Mouse (Mus musculus) ES-E14 (cell line): ENCODE measurements around the gene Sec23b.

Source experiments
- CHD2 ChIP-seq: IDR thresholded peaks from 2 replicates; pipeline ENCODE4 v1.6.1; 2014; ENCODE audit warnings: mild to moderate bottlenecking, low read depth, low read length, inconsistent platforms
- HCFC1 ChIP-seq: IDR thresholded peaks from 2 replicates; pipeline ENCODE4 v1.6.1; 2012; ENCODE audit warnings: low read length, inconsistent platforms, borderline replicate concordance; ENCODE audit not compliant: insufficient read depth
- MAFK ChIP-seq: IDR thresholded peaks from 2 replicates; pipeline ENCODE4 v1.6.1; 2014; ENCODE audit warnings: mild to moderate bottlenecking, low read depth, low read length, inconsistent platforms; ENCODE audit not compliant: insufficient read depth
- ZC3H11A ChIP-seq: IDR thresholded peaks from 2 replicates; pipeline ENCODE4 v1.6.1; 2012; ENCODE audit warnings: low read depth, mild to moderate bottlenecking, inconsistent platforms, low read length, borderline replicate concordance
- ZNF384 ChIP-seq: IDR thresholded peaks from 2 replicates; pipeline ENCODE4 v1.6.1; 2012; ENCODE audit warnings: low read depth, low read length, inconsistent platforms

DNA sequence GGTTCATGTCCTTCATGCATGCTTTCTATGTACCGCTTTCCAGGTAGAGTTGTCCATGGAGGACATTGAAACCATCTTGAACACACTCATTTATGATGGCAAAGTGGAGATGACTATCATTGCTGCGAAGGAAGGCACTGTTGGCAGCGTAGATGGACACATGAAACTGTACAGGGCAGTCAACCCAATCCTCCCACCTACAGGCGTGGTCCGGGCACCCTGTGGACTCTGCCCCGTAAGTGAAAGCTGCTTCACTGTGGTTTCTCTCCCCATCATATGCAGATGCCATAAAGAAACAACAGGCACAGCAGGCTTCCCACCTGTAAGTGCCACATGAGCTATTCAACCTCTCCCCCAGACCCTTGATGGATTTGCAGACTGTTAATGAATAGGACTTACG, 18.9 kb upstream of the Sec23b start:
- no peak for TF ChIP-seq HCFC1
- TF ChIP-seq ZC3H11A = no peak
- TF ChIP-seq ZNF384 = no peak
- TF ChIP-seq CHD2 = no peak
- no peak for TF ChIP-seq MAFK
